Mouse (Mus musculus): ENCODE measurements around the gene Zfp952. TPM values are rescaled to one million over a fixed set of nuclear protein-coding genes. Genes with fewer than 3 reads are reported as not detected.
"Not testable (repeated sequence)": the region's sequence is repeated elsewhere in the genome, so short reads cannot be mapped to it uniquely, and the experiment has no call there.

Gene Zfp952
- polyA plus RNA-seq, 1 experiment from 2014 or later = 18.6 TPM

DNA sequence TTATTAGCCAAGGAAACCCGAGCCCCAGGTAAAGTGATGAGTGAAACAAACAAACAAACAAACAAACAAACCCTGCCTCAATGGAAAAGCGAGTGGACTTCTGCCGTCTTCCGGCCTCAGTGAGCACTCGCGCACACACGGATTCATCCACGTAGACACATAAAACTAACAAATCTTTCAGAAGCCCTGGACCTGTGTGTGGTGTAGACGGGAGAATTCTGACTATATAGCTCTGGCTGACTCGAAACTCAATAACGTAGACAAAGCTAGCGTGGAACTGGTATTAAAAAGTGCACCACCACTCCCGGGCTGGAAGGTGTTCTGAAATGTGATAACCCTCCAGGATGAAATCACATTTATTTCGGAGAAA lies 27.7 kb upstream of the Zfp952 start:
- no peaks in the 10 kb centered on the region for H3K9me3 ChIP-seq (ENCODE audit: control insufficient read depth, low read length)
- peaks cover 10% of the 10 kb centered on the region for H3K4me1 ChIP-seq (ENCODE audit: control insufficient read depth, insufficient read depth, low read length)
- H3K9ac ChIP-seq (ENCODE audit: low read length) = peak overlapping the region; percentile 79
- peak overlapping the region; percentile 81 for H3K4me3 ChIP-seq (ENCODE audit: low read depth, low read length)
- no peaks in the 10 kb centered on the region for H3K27me3 ChIP-seq (ENCODE audit: control insufficient read depth, insufficient read depth, low read length)
- DNase-seq (ENCODE audit: low spot score) (peak; percentile 13), ATAC-seq (ENCODE audit: insufficient read depth, low FRiP score, low TSS enrichment) (peak; percentile 53; the same call in 1 of the 2 replicates)
- under 1% methylated on average over 14 of the region's 14 CpGs for whole genome bisulfite sequencing
- no peaks in the 10 kb centered on the region for H3K36me3 ChIP-seq (ENCODE audit: control insufficient read depth, insufficient read depth, low read length)
- no peak overlapping the region for H3K27ac ChIP-seq (ENCODE audit: low read depth, low read length)
- peak overlapping the region; percentile 75 for H3K4me2 ChIP-seq (ENCODE audit: low read depth)

DNA sequence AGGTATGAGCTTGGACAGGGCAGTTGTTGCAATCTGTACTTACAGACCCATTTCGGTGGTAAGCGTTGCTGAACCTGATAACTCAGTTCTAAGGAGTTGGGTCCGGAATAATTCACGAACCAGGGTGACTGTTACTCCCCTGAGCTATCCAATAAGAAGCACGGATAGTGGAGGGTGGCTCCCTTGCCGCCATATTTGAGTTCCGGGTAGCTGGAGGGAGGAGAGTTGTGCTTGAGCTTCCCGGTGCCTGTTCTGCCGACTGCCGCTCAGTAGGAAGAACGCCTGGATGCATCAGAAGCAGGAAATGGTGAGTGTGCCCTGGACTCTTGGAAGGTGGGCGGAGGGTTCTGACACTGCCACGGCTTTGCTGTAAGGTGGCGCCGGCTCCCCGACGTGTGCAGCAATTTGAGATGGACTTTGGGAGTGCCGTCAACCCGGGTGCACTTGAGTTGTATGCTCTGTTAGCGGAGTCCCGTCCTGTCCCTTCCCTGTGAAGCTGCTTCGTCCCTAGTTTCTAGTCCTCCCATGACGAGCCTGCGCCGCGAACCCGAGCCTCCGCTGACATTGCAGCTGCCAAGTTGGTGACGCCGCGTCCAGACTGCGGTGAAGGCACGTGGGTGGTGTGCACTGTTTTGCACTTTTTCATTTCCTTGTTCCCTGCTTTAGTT lies 27.2 kb upstream of the Zfp952 start, which contains the start of gene Zfp472:
Gene Zfp472 (plus strand): TSS at position 192 of the 668 bp plus-strand sequence.
- Histone ChIP-seq H3K4me2 (ENCODE audit: low read depth) (peak within 1 kb of the TSS; percentile 75), H3K9ac (ENCODE audit: low read length) (peak within 1 kb of the TSS; percentile 79), H3K36me3 (ENCODE audit: control insufficient read depth, insufficient read depth, low read length) (no peaks in the 10 kb centered on the region), H3K27ac (ENCODE audit: low read depth, low read length) (peak within 1 kb of the TSS; percentile 61; the same call in 1 of the 2 replicates), H3K4me1 (ENCODE audit: control insufficient read depth, insufficient read depth, low read length) (peaks cover 10% of the 10 kb centered on the region), H3K27me3 (ENCODE audit: control insufficient read depth, insufficient read depth, low read length) (no peaks in the 10 kb centered on the region), H3K4me3 (ENCODE audit: low read depth, low read length) (peak within 1 kb of the TSS; percentile 81), H3K9me3 (ENCODE audit: control insufficient read depth, low read length) (no peaks in the 10 kb centered on the region)
- 0% methylated on average over 33 of the region's 33 CpGs for WGBS
- ATAC-seq (ENCODE audit: insufficient read depth, low FRiP score, low TSS enrichment) (peak; percentile 99), DNase-seq (ENCODE audit: low spot score) (peak; percentile 89)

DNA sequence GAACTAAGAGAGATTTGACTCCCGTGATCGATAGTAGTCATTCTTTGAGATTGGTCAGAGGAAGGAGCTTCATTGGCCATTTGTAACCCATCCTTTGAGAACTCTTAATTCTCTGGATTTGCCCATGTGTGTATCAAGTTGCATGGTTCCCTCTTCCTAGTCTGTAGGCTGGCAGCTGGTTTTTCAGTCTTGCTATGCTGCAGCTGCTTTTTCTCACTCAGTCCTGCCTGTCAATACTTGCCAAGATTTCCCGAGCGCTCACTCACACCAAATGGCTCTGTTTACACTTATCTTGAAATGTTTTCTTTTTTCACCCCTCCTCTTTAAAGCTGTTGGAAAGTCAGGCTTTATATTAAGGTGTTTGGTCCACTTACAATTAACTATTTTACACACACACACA lies 11.6 kb upstream of the Zfp952 start:
- ATAC-seq (ENCODE audit: insufficient read depth, low FRiP score, low TSS enrichment) = no peak
- Histone ChIP-seq H3K4me3 (ENCODE audit: low read depth, low read length) (no peak overlapping the region), H3K4me1 (ENCODE audit: control insufficient read depth, insufficient read depth, low read length) (no peaks in the 10 kb centered on the region), H3K9me3 (ENCODE audit: control insufficient read depth, low read length) (no peaks in the 10 kb centered on the region), H3K36me3 (ENCODE audit: control insufficient read depth, insufficient read depth, low read length) (peaks cover 11% of the 10 kb centered on the region), H3K27ac (ENCODE audit: low read depth, low read length) (no peak overlapping the region), H3K27me3 (ENCODE audit: control insufficient read depth, insufficient read depth, low read length) (no peaks in the 10 kb centered on the region), H3K4me2 (ENCODE audit: low read depth) (no peak overlapping the region), H3K9ac (ENCODE audit: low read length) (no peak overlapping the region)
- no peak for DNase-seq (ENCODE audit: low spot score)
- WGBS = 86% methylated on average over 4 of the region's 4 CpGs

DNA sequence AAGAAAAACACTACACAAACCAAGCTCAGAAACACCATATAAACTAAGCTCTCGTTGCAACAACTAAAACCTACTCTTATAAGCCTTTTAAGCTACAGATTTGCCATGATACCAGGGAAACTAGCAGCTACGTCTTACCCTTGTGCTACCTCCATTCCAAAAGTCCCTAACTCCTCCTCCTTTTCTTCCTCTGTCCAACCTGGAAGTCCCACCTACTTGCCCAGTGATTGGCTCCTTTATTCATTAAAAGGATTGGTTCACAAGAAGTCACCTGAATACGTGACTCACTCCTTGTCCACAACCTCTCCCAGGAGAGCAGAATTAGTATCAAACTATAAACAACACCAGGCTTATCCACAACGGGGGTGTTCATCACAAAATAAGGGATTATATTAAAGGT lies 6.6 kb upstream of the Zfp952 start:
- 79% methylated on average over 4 of the region's 4 CpGs for WGBS
- H3K27me3 ChIP-seq (ENCODE audit: control insufficient read depth, insufficient read depth, low read length) = no peaks in the 10 kb centered on the region
- no peak overlapping the region for H3K4me2 ChIP-seq (ENCODE audit: low read depth)
- H3K4me3 ChIP-seq (ENCODE audit: low read depth, low read length) = no peak overlapping the region
- DNase-seq (ENCODE audit: low spot score) (no peak), ATAC-seq (ENCODE audit: insufficient read depth, low FRiP score, low TSS enrichment) (no peak)
- H3K9ac ChIP-seq (ENCODE audit: low read length) = no peak overlapping the region
- no peaks in the 10 kb centered on the region for H3K9me3 ChIP-seq (ENCODE audit: control insufficient read depth, low read length)
- H3K4me1 ChIP-seq (ENCODE audit: control insufficient read depth, insufficient read depth, low read length) = no peaks in the 10 kb centered on the region
- no peak overlapping the region for H3K27ac ChIP-seq (ENCODE audit: low read depth, low read length)
- no peaks in the 10 kb centered on the region for H3K36me3 ChIP-seq (ENCODE audit: control insufficient read depth, insufficient read depth, low read length)

DNA sequence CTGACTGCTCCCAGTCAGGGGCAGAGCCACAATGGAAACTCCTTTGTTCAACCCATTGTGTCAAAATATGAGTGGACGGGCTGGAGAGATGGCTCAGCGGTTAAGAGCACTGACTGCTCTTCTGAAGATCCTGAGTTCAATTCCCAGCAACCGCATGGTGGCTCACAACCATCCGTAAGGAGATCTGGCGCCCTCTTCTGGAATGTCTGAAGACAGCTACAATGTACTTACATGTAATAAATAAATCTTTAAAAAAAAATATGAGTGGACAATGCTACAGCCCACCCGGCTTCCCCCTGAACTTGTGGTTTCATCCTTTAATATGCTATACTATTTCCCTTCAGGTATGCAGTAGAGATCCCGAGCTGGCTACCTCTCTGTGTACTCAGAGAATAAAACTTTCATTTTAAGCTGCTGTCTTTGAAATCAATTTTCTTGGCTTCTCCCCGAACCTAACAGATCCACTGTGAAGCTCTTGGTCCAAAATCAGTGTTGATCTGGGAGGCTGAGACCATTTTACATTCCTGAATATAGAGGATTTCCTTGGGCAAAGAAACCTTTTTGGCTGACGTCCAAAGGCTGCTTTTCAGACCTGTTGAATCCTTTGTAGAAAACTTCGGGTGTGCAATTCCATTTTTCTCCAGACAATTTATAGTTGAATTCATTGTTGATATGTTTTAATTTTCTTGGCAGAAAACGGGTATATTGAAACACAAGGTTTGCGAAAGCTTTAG lies 797 bp upstream of the Zfp952 start:
- Histone ChIP-seq H3K27ac (ENCODE audit: low read depth, low read length) (no peak overlapping the region), H3K4me1 (ENCODE audit: control insufficient read depth, insufficient read depth, low read length) (peaks cover 2% of the 10 kb centered on the region; the same call in 1 of the 2 replicates), H3K27me3 (ENCODE audit: control insufficient read depth, insufficient read depth, low read length) (no peaks in the 10 kb centered on the region), H3K36me3 (ENCODE audit: control insufficient read depth, insufficient read depth, low read length) (no peaks in the 10 kb centered on the region), H3K4me2 (ENCODE audit: low read depth) (peak overlapping the region; percentile 69), H3K4me3 (ENCODE audit: low read depth, low read length) (peak overlapping the region; percentile 80; the same call in 1 of the 2 replicates), H3K9ac (ENCODE audit: low read length) (peak overlapping the region; percentile 79; the same call in 1 of the 2 replicates), H3K9me3 (ENCODE audit: control insufficient read depth, low read length) (no peaks in the 10 kb centered on the region)
- ATAC-seq (ENCODE audit: insufficient read depth, low FRiP score, low TSS enrichment) (no peak), DNase-seq (ENCODE audit: low spot score) (no peak)
- 76% methylated on average over 12 of the region's 12 CpGs for WGBS

DNA sequence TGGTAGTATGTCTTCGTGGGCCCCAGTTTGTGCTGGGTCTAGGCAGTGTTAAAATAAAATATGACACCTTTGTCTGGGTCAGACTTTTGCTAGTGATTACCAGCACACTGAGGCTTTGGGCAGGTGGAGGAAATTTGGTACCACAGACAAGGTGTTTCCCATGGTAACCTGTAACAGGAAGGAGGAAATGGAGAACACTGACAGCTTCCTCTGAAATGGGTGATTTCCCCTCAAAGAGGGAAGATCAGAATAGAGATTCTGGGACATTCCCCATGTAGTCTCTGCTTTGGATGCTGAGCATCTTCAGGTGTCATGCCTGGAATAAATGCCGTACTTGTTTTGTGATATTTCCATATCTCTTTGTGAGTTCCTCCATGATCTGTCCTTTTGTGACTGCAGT lies 5.6 kb downstream of the Zfp952 start:
- Histone ChIP-seq H3K27me3 (ENCODE audit: control insufficient read depth, insufficient read depth, low read length) (no peaks in the 10 kb centered on the region), H3K27ac (ENCODE audit: low read depth, low read length) (no peak overlapping the region), H3K9me3 (ENCODE audit: control insufficient read depth, low read length) (no peaks in the 10 kb centered on the region), H3K4me3 (ENCODE audit: low read depth, low read length) (no peak overlapping the region), H3K36me3 (ENCODE audit: control insufficient read depth, insufficient read depth, low read length) (peaks cover 14% of the 10 kb centered on the region), H3K4me1 (ENCODE audit: control insufficient read depth, insufficient read depth, low read length) (peaks cover 2% of the 10 kb centered on the region; the same call in 1 of the 2 replicates), H3K9ac (ENCODE audit: low read length) (no peak overlapping the region), H3K4me2 (ENCODE audit: low read depth) (no peak overlapping the region)
- WGBS = 87% methylated on average over 2 of the region's 2 CpGs
- ATAC-seq (ENCODE audit: insufficient read depth, low FRiP score, low TSS enrichment) (no peak), DNase-seq (ENCODE audit: low spot score) (no peak)

DNA sequence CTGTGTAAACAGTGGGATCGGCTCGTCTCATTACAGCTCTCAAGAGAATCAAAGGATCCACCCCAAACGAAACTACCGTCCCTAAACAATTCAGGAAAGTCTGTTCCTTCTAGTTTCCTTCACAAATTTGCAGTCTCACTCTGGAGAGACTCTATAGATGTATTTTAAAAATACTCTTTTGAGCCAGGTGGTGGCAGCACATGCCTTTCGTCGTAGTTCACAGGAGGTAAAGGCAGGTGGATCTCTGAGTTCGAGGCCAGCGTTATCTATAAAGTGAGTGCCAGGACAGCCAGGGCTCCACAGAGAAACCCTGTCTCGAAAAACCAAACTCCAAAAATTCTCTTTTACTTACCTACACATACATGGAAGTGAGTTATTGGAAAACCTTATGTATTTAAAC lies 15.4 kb downstream of the Zfp952 start:
- no peak overlapping the region for H3K4me2 ChIP-seq (ENCODE audit: low read depth)
- no peak for DNase-seq (ENCODE audit: low spot score)
- 58% methylated on average over 9 of the region's 9 CpGs for WGBS
- H3K27ac ChIP-seq (ENCODE audit: low read depth, low read length) = no peak overlapping the region
- H3K36me3 ChIP-seq (ENCODE audit: control insufficient read depth, insufficient read depth, low read length) = peaks cover 13% of the 10 kb centered on the region
- H3K9me3 ChIP-seq (ENCODE audit: control insufficient read depth, low read length) = no peaks in the 10 kb centered on the region
- no peak overlapping the region for H3K9ac ChIP-seq (ENCODE audit: low read length)
- H3K4me1 ChIP-seq (ENCODE audit: control insufficient read depth, insufficient read depth, low read length) = no peaks in the 10 kb centered on the region
- no peaks in the 10 kb centered on the region for H3K27me3 ChIP-seq (ENCODE audit: control insufficient read depth, insufficient read depth, low read length)
- ATAC-seq (ENCODE audit: insufficient read depth, low FRiP score, low TSS enrichment) = no peak
- no peak overlapping the region for H3K4me3 ChIP-seq (ENCODE audit: low read depth, low read length)

DNA sequence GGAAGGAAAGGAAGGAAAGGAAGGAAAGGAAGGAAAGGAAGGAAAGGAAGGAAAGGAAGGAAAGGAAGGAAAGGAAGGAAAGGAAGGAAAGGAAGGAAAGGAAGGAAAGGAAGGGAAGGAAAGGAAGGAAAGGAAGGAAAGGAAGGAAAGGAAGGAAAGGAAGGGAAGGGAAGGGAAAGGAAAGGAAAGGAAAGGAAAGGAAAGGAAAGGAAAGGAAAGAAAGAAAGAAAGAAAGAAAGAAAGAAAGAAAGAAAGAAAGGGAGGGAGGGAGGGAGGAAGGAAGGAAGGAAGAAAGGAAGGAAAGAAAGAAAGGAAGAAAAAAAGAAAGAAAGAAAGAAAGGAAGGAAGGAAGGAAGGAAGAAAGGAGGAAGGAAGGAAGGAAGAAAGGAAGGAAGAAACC lies 27.5 kb downstream of the Zfp952 start:
- H3K4me2 ChIP-seq (ENCODE audit: low read depth); H3K27ac ChIP-seq (ENCODE audit: low read depth, low read length); H3K4me1 ChIP-seq (ENCODE audit: control insufficient read depth, insufficient read depth, low read length); H3K4me3 ChIP-seq (ENCODE audit: low read depth, low read length); H3K9ac ChIP-seq (ENCODE audit: low read length); DNase-seq (ENCODE audit: low spot score); H3K27me3 ChIP-seq (ENCODE audit: control insufficient read depth, insufficient read depth, low read length); ATAC-seq (ENCODE audit: insufficient read depth, low FRiP score, low TSS enrichment): not testable (repeated sequence)
- peaks cover 42% of the 10 kb centered on the region for H3K9me3 ChIP-seq (ENCODE audit: control insufficient read depth, low read length)
- H3K36me3 ChIP-seq (ENCODE audit: control insufficient read depth, insufficient read depth, low read length) = peaks cover 46% of the 10 kb centered on the region

DNA sequence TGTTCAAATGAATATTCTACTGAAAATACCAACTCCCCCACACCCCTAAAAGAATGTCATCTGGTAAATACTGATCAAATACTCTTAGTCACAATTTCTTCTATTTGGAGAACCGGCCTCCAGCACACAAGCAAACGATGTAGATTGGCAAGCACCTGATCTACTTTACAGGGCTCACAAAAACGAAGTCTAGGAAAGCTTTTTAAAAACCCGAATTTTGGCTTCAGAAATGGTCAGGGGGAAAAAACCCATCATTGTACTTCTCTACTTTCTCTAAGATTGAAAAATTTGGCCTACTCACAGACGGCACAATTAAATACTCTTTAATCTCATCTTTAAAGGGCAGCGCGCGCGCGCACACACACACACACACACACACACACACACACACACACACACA lies 39.4 kb downstream of the Zfp952 start:
- H3K4me1 ChIP-seq (ENCODE audit: control insufficient read depth, insufficient read depth, low read length) = peaks cover 2% of the 10 kb centered on the region; the same call in 1 of the 2 replicates
- no peak overlapping the region for H3K27ac ChIP-seq (ENCODE audit: low read depth, low read length)
- 17% methylated on average over 10 of the region's 10 CpGs for WGBS
- ATAC-seq (ENCODE audit: insufficient read depth, low FRiP score, low TSS enrichment) = no peak
- no peaks in the 10 kb centered on the region for H3K9me3 ChIP-seq (ENCODE audit: control insufficient read depth, low read length)
- no peaks in the 10 kb centered on the region for H3K36me3 ChIP-seq (ENCODE audit: control insufficient read depth, insufficient read depth, low read length)
- peak overlapping the region; percentile 49 for H3K4me2 ChIP-seq (ENCODE audit: low read depth)
- peak overlapping the region; percentile 79 for H3K9ac ChIP-seq (ENCODE audit: low read length)
- no peaks in the 10 kb centered on the region for H3K27me3 ChIP-seq (ENCODE audit: control insufficient read depth, insufficient read depth, low read length)
- DNase-seq (ENCODE audit: low spot score) = no peak
- peak overlapping the region; percentile 79 for H3K4me3 ChIP-seq (ENCODE audit: low read depth, low read length)

All from neural tube, embryonic 11.5 days (tissue).